Mouse (Mus musculus) intestine, postnatal 0 days (tissue): Measurements from ENCODE around the gene Gm44805. TPM values are rescaled to one million over a fixed set of nuclear protein-coding genes. Genes with fewer than 3 reads are reported as not detected.

Experiments
- ATAC-seq: fragments of 200-750 bp; cut with Nextera tagmentation; 2 replicates; pipeline ENCODE4 v1.8.0; 2017; ENCODE audit warnings: mild to moderate bottlenecking, moderate TSS enrichment, moderate library complexity
- H3K27ac ChIP-seq: fragments of 300-500 bp; sonication (generic); 2 replicates; pipeline ENCODE4 v1.5.1; 2014; ENCODE audit warnings: mild to moderate bottlenecking, low read depth, low read length, moderate library complexity
- H3K27me3 ChIP-seq: fragments of 300-500 bp; sonication (generic); replicated peaks from 2 replicates; pipeline ENCODE4 v1.6.1; 2014; ENCODE audit warnings: low read length, mixed read lengths; ENCODE audit not compliant: control insufficient read depth, insufficient read depth
- H3K36me3 ChIP-seq: fragments of 300-500 bp; sonication (generic); 2 replicates; pipeline ENCODE4 v1.6.1; 2014; ENCODE audit warnings: mild to moderate bottlenecking, moderate library complexity; ENCODE audit not compliant: control insufficient read depth, insufficient read depth
- H3K4me1 ChIP-seq: fragments of 300-500 bp; sonication (generic); replicated peaks from 2 replicates; pipeline ENCODE4 v1.6.1; 2014; ENCODE audit warnings: antibody characterized with exemption, low read length, mixed read lengths; ENCODE audit not compliant: control insufficient read depth, insufficient read depth
- H3K4me2 ChIP-seq: fragments of 300-500 bp; sonication (generic); replicated peaks from 2 replicates; pipeline ENCODE4 v1.6.1; 2014; ENCODE audit warnings: low read depth, mild to moderate bottlenecking, moderate library complexity
- H3K4me3 ChIP-seq: fragments of 300-500 bp; sonication (generic); 2 replicates; pipeline ENCODE4 v1.5.1; 2014; ENCODE audit warnings: low read depth, low read length
- H3K9ac ChIP-seq: fragments of 300-500 bp; sonication (generic); 2 replicates; pipeline ENCODE4 v1.6.1; 2014; ENCODE audit warnings: mild to moderate bottlenecking, low read depth, low read length
- H3K9me3 ChIP-seq: fragments of 300-500 bp; sonication (generic); 2 replicates; pipeline ENCODE4 v1.6.1; 2016; ENCODE audit warnings: mixed run types; ENCODE audit not compliant: control insufficient read depth
- CTCF ChIP-seq: sonication (generic); IDR thresholded peaks from 2 replicates; pipeline ENCODE4 v1.5.1; 2016; ENCODE audit warnings: low read depth, mild to moderate bottlenecking, control low read depth, antibody characterized with exemption, moderate library complexity
- WGBS: fragments of 180-500 bp; shearing (Covaris S2); extraction: QIAGEN DNeasy Blood & Tissue Kit; methylation state at CpG from one replicate; pipeline ENCODE4 v1.1.7; 2014; 5-methylcytosine and 5-hydroxymethylcytosine counted together
- polyA plus RNA-seq: library from polyadenylated mRNA; unstranded; fragments of >200 nt; fragmentation: Nextera tagmentation; extraction: Ambion mirVana; gene quantifications from 2 replicates; pipeline ENCODE4 v1.2.1, GENCODE M21; 2015

The Gm44805 gene
- 5.6 and 13.5 TPM in 2 replicates for polyA plus RNA-seq

DNA sequence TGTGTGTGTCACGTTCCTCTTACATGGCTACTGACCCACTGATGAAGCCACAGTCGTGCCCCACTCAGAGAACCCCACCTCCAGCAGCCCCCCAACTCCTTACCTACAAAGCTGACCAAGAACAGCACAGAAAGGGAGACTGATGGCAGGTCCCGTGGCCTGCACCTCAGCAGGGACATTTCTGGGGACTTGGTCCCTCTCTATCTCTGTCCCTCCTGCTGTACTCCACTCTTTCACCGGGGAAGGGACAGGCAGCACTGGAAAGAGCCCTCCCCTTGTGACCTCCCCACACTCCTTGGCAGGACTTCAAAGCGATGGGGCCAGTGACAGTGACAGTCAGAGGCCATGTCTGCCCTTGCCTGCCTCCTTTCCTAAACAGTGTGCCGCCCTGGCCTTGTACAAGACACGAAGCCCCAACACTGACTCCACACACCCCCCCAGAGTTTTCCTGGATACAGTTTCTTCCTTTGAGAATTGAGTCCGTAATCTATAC lies at the start of gene Gm44805, which contains the start of gene Apoc4:
Gm44805 (minus strand) TSS at position 222 of the 493 bp plus-strand sequence.
Apoc4 (minus strand) TSS at position 278 of the 493 bp plus-strand sequence.
- no peaks in the 10 kb centered on the region for H3K9me3 ChIP-seq
- peak within 1 kb of the TSS; percentile 68 for H3K27ac ChIP-seq
- WGBS = 55% methylated on average over 8 of the region's 8 CpGs
- ATAC-seq = no peak
- H3K36me3 ChIP-seq = no peaks in the 10 kb centered on the region
- no peak within 1 kb of the TSS for H3K4me2 ChIP-seq
- no peaks in the 10 kb centered on the region for H3K27me3 ChIP-seq
- H3K9ac ChIP-seq = 0 out of 2 replicates have a peak within 1 kb of the TSS, but pooled peaks have one; percentile 26
- no peak for TF ChIP-seq CTCF
- H3K4me3 ChIP-seq = no peak within 1 kb of the TSS
- peaks cover 3% of the 10 kb centered on the region; the same call in 1 of the 2 replicates for H3K4me1 ChIP-seq

DNA sequence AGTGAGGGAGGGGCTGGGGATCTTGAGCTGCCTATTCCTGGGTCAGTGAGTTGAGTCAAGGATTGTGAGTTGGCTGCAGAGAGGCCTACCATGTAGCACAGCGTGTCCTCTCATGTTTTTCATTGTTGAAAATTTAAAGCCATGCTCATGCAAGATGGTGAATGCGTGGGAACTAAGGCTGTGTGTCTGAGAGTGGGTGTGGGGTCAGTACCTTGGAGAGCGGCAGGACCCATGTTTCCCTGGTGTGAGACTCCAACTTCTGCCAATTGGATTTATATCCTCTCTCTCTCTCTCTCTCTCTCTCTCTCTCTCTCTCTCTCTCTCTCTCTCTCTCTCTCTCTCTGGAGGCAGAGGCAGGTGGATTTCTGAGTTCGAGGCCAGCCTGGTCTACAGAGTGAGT lies 45.3 kb upstream of the Gm44805 start:
- ATAC-seq = no peak

DNA sequence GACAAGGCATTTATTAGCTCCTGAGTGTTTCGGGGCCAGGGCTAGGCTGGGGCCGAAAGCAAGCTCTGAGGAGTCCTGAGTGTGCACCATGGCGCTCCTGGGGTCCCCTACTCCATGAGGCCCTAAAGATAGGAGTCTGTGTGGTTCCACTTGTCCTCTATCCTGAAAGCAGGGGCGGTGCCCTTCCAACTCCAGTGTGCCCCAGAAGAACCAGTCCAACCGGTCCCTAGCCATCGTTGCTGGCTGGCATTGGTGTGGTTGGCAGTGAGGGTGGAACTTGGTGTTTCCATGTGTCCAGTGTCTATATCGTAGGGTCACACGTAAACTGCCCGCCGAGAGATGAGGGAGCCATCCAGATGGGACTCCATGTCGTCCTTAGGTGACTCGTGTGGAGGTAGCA lies 42.9 kb upstream of the Gm44805 start:
- Histone ChIP-seq H3K27ac (no peak overlapping the region), H3K9me3 (no peaks in the 10 kb centered on the region), H3K9ac (no peak overlapping the region), H3K4me3 (no peak overlapping the region), H3K4me2 (no peak overlapping the region), H3K36me3 (peaks cover 88% of the 10 kb centered on the region), H3K27me3 (no peaks in the 10 kb centered on the region), H3K4me1 (no peaks in the 10 kb centered on the region)
- ATAC-seq = 0 out of 2 replicates have a peak, but pooled peaks have one; percentile 14
- TF ChIP-seq CTCF = no peak
- WGBS = 81% methylated on average over 12 of the region's 12 CpGs

More for the DNA sequence above, 45.3 kb upstream of the Gm44805 start:
- H3K27me3 ChIP-seq = no peaks in the 10 kb centered on the region
- no peak overlapping the region for H3K4me3 ChIP-seq
- no peaks in the 10 kb centered on the region for H3K9me3 ChIP-seq
- no peak overlapping the region for H3K9ac ChIP-seq
- TF ChIP-seq CTCF = no peak
- WGBS = 84% methylated on average over 4 of the region's 4 CpGs
- no peak overlapping the region for H3K27ac ChIP-seq
- peaks cover 93% of the 10 kb centered on the region for H3K36me3 ChIP-seq
- no peaks in the 10 kb centered on the region for H3K4me1 ChIP-seq
- H3K4me2 ChIP-seq = no peak overlapping the region

DNA sequence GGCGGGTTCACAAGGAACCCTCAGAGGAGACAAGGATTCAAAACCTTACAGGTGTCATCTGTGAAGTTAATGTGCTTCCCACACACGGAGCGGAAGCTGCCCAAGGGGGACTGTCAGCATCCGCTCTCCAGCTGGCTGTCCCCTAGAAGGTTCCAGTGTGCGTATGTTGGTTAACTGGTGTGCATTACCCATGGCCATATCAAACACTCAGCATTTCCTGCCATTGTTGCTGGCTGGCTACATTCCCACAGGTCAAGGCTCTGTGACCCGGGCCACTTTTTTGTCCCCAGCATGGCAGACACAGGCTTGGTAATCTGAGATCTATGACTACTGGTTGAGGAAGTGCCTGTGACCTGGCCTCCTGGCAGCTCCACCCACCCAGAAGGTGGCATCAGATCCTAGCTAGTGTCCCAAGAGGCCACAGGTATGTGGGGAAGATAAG lies 41.6 kb upstream of the Gm44805 start:
- H3K27ac ChIP-seq = no peak overlapping the region
- no peak overlapping the region for H3K9ac ChIP-seq
- H3K36me3 ChIP-seq = peaks cover 81% of the 10 kb centered on the region
- H3K27me3 ChIP-seq = no peaks in the 10 kb centered on the region
- H3K4me1 ChIP-seq = no peaks in the 10 kb centered on the region
- H3K4me2 ChIP-seq = no peak overlapping the region
- WGBS = 81% methylated on average over 6 of the region's 6 CpGs
- H3K4me3 ChIP-seq = no peak overlapping the region
- TF ChIP-seq CTCF = 0 out of 2 replicates have a peak, but pooled peaks have one; percentile 28
- peak; percentile 44 for ATAC-seq
- no peaks in the 10 kb centered on the region for H3K9me3 ChIP-seq

DNA sequence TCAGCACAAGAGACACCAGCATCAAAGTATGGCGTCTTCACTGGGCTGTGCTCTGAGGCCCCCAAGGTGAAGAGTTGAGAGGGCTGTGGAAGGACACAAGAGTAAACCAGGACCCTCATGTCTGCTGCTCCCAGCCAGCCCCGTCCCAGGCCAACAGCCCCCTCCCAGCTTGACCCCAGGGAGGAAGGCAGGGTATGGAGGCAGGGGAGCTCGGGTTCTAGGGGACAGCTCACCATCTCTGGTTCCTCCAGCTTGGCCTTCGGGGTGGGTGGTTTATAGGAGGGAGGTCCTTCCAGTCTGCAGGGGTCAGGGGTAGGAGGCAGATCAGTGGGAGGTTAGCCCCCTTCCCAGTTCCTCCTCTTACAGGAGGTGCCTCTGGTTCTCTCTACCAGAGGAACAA lies 38.0 kb upstream of the Gm44805 start:
- Histone ChIP-seq H3K36me3 (peaks cover 56% of the 10 kb centered on the region), H3K4me3 (no peak overlapping the region), H3K9me3 (no peaks in the 10 kb centered on the region), H3K9ac (no peak overlapping the region), H3K4me1 (no peaks in the 10 kb centered on the region; the same call in 1 of the 2 replicates), H3K4me2 (no peak overlapping the region), H3K27ac (no peak overlapping the region), H3K27me3 (no peaks in the 10 kb centered on the region)
- no peak for TF ChIP-seq CTCF
- WGBS = 90% methylated on average over 4 of the region's 4 CpGs
- ATAC-seq = no peak

DNA sequence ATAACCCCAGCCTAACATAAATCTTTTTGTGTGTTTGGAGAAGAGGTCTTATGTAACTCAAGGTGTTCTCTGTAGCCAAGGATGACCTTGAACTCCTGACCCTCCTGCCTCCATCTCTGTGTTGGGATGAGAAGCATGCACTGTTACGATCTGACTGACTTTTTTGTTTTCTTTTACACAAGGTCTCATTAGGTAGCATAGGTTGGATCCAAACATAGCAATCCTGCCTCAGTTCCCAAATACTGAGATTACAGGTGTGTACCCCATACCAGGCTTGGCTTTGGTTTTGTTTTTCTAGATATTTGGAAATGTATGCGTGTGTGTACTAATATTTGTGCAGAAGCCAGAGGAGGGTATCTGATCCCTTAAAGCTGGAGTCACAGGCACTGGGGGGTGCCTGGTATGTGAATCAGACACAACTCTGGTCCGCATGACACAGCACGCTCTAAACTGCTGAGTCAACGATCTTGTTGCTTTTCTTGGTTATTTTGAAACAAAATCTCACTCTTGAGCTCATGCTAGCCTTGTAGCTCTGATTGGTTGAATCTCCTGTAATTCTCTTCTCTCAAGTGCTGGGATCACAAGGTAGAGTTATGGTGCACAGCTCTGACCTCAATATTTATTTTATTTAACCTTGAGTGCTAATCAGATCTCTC lies 37.2 kb upstream of the Gm44805 start:
- Histone ChIP-seq H3K9me3 (no peaks in the 10 kb centered on the region), H3K27me3 (no peaks in the 10 kb centered on the region), H3K4me1 (no peaks in the 10 kb centered on the region; the same call in 1 of the 2 replicates), H3K27ac (no peak overlapping the region), H3K9ac (no peak overlapping the region), H3K36me3 (peaks cover 49% of the 10 kb centered on the region), H3K4me3 (no peak overlapping the region), H3K4me2 (no peak overlapping the region)
- no peak for TF ChIP-seq CTCF
- 94% methylated on average over 5 of the region's 5 CpGs for WGBS
- no peak for ATAC-seq
